Mouse (Mus musculus) urinary bladder, postnatal 0 days (tissue): Measurements from ENCODE around the gene Rragb. TPM values are rescaled to one million over a fixed set of nuclear protein-coding genes. Genes with fewer than 3 reads are reported as not detected.

Source experiments
- polyA plus RNA-seq: library from polyadenylated mRNA; unstranded; fragments of >200 nt; fragmentation: Nextera tagmentation; extraction: Ambion mirVana; gene quantifications from 2 replicates; pipeline ENCODE4 v1.2.1, GENCODE M21; 2015

Gene Rragb
- 0.37 and 0.52 TPM in 2 replicates for polyA plus RNA-seq

GRCm38 (mm10) chrX:153139734-153140515, at the start of gene Rragb:
Gene Rragb (plus strand): TSS chrX:153139981.

GRCm38 (mm10) chrX:153118486-153118885, 21.3 kb upstream of the Rragb start, which contains the start of gene Foxr2:
Gene Foxr2 (plus strand): TSS chrX:153118786.

Other genes starting within 250 kb of the Rragb start
- gene Usp51, start 133.5 kb upstream of the Rragb start, polyA plus RNA-seq = 0.12 and 0.28 TPM in 2 replicates
- gene Mageh1, start 102.4 kb upstream of the Rragb start, polyA plus RNA-seq = 32.9 and 37.5 TPM in 2 replicates
- gene Foxr2, start 21.2 kb upstream of the Rragb start, polyA plus RNA-seq = not detected in 2 replicates
- gene Klf8, start 97.5 kb downstream of the Rragb start, polyA plus RNA-seq = 1.3 and 1.7 TPM in 2 replicates